Mouse (Mus musculus): ENCODE results near the gene Glis2. TPM values are rescaled to one million over a fixed set of nuclear protein-coding genes. Genes with fewer than 3 reads are reported as not detected.

Gene Glis2
- polyA plus RNA-seq, 1 experiment from 2014 or later = 12.3 TPM

DNA sequence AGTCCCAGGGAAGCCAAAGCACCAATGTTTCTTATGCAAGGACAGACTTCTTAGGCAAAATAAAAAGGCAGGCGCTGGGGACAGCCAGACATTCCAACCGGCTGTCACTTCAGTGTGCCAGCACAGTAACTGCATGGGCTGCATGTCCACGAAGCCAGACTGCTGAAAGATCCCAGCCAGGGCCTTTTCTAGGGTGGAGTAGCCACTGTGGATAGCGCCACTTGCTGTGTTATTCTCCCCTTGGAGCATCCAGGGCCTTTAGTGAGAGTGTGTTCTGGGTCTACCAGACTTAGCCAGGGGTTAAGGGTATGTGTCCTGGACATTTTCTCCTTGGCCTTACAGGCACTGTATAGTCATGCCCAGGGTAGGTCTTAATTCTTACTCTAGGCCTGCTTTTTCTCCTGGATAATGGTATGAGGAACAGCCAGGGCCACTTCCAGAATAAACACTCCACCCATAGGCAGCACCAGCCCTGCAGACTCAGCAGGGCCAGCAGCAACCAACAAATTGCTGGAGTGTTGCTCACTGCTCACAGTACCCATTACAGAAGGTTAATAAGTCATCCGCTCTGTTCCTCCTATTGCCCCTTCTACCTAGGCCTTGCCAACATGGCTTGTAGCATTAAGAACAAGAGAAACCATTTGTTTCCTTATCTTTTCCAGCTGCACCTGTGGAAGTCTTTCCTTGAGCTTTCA, 6.8 kb upstream of the Glis2 start:
- Histone ChIP-seq H3K4me3 (ENCODE audit: low read length) (no peak overlapping the region), H3K27ac (ENCODE audit: low read length) (peak overlapping the region; percentile 96), H3K27me3 (ENCODE audit: control insufficient read depth, insufficient read depth, low read length) (no peaks in the 10 kb centered on the region), H3K9ac (ENCODE audit: low read length) (peak overlapping the region; percentile 77), H3K9me3 (replicated peaks; ENCODE audit: control insufficient read depth, low read length) (no peaks in the 10 kb centered on the region), H3K4me2 (ENCODE audit: low read depth, low read length) (no peak overlapping the region; the same call in 1 of the 2 replicates), H3K36me3 (ENCODE audit: control insufficient read depth, insufficient read depth) (peaks cover 8% of the 10 kb centered on the region), H3K4me1 (ENCODE audit: control insufficient read depth, insufficient read depth, low read length) (peaks cover 20% of the 10 kb centered on the region)
- ATAC-seq (replicated peaks; ENCODE audit: extremely low read depth, insufficient read depth, low FRiP score) = no peak
- 40% methylated on average over 5 of the region's 5 CpGs for WGBS

DNA sequence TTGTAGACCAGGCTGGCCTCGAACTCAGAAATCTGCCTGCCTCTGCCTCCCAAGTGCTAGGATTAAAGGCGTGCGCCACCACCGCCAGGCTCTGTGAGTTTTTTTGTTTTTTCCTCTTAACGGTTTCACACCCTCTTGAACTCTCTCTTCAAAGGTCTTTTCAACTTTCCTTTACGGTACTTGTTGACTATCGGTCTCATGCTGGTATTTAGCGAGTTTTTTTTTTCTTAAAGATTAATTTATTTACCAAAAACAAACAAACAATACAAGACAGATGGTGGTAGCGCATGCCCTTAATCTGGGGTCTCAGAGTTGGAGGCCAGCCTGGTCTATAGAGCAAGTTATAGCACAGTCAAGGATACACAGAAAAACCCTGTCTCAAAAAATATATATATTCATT, 4.3 kb upstream of the Glis2 start:
- Histone ChIP-seq H3K9me3 (replicated peaks; ENCODE audit: control insufficient read depth, low read length) (no peaks in the 10 kb centered on the region), H3K27ac (ENCODE audit: low read length) (no peak overlapping the region), H3K4me2 (ENCODE audit: low read depth, low read length) (no peak overlapping the region), H3K36me3 (ENCODE audit: control insufficient read depth, insufficient read depth) (peaks cover 8% of the 10 kb centered on the region), H3K4me1 (ENCODE audit: control insufficient read depth, insufficient read depth, low read length) (peaks cover 27% of the 10 kb centered on the region), H3K4me3 (ENCODE audit: low read length) (no peak overlapping the region), H3K27me3 (ENCODE audit: control insufficient read depth, insufficient read depth, low read length) (no peaks in the 10 kb centered on the region), H3K9ac (ENCODE audit: low read length) (no peak overlapping the region)
- 92% methylated on average over 9 of the region's 9 CpGs for WGBS
- ATAC-seq (replicated peaks; ENCODE audit: extremely low read depth, insufficient read depth, low FRiP score) = no peak

DNA sequence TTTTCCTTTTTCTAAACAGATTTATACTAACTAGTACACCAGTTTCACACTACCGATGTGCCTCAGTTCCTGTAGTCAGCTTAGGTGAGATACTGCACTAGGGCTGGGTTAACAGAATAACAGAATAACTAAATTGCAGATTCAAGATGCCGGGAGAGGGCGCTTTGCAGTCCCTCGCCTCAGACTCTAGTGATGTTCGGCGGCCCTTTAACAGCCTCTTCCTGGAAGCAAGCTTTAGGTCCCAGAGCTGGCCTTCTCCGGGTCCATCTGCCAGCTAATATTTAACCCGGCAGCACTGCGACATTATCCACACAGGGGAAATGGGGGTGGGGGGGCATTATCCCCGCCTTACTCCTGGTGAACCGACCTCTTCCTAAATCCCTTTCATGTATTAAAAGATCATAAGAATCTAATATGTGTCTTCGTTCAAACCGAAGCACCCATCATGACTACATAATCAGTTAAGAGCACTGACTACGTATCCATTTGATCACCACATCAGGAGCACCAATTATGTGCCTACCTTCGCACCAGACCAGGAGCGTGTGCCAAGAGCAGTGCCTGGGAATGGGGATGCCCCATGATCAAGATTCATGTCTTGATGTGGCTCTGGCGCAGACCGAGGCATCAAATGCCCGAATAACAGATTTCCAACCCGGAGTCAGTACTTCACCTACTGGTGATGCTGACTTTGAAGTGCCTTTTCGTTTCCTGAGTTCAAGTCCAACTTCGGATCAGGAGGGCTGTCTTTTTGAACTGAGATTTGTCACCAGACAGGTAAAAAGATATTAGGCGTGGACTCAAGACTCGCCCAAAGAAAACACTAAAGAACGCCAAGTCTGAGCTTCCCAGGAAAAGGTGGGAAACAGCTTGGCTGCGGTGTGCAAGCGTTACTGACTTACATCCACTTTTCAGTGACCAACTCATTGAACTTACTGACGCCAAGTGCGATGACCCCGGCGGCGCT, 1.3 kb upstream of the Glis2 start:
- no peaks in the 10 kb centered on the region for H3K9me3 ChIP-seq (replicated peaks; ENCODE audit: control insufficient read depth, low read length)
- no peak for ATAC-seq (replicated peaks; ENCODE audit: extremely low read depth, insufficient read depth, low FRiP score)
- H3K9ac ChIP-seq (ENCODE audit: low read length) = peak overlapping the region; percentile 89
- peaks cover 8% of the 10 kb centered on the region for H3K36me3 ChIP-seq (ENCODE audit: control insufficient read depth, insufficient read depth)
- H3K4me3 ChIP-seq (ENCODE audit: low read length) = peak overlapping the region; percentile 83
- H3K27ac ChIP-seq (ENCODE audit: low read length) = peak overlapping the region; percentile 93
- no peaks in the 10 kb centered on the region for H3K27me3 ChIP-seq (ENCODE audit: control insufficient read depth, insufficient read depth, low read length)
- WGBS = 13% methylated on average over 32 of the region's 32 CpGs
- H3K4me1 ChIP-seq (ENCODE audit: control insufficient read depth, insufficient read depth, low read length) = peaks cover 40% of the 10 kb centered on the region
- peak overlapping the region; percentile 67 for H3K4me2 ChIP-seq (ENCODE audit: low read depth, low read length)

DNA sequence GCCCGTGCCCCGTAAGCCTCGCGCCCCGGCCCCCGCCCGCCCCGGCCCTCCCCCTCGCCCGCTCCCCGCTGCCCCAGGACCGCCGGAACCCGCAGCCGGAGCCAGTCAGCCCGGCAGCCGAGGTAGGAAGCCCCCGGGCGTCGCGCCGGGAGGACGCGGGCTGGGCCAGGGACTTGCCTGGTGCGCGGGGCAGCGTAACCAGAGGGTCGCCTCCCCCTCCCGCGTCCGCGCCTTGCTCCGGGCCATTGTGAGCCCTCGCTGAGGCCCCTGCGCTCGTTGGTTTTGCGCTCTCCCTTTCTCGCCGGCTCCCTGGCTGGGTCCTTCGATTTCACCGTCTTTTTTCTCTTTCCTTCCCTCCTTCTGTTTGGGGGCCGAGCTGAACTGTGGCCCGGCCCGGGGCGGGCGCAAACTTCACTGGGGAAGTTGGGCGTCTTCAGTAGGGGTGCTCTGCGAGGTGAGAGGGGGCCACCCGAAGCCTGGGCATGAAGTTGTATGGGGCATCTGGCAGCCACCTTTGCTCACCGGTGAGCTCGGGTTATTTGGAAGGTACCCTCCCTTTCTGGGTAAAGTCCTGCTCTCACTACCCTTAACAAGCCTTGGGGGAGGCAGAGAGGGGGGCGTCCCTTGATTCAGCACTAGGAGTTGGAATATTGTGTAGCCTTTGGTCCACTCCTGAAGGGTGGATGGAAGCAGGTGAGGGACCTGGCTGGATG, 457 bp downstream of the Glis2 start:
- Histone ChIP-seq H3K36me3 (ENCODE audit: control insufficient read depth, insufficient read depth) (peaks cover 8% of the 10 kb centered on the region), H3K27ac (ENCODE audit: low read length) (peak overlapping the region; percentile 93), H3K4me2 (ENCODE audit: low read depth, low read length) (peak overlapping the region; percentile 67), H3K9ac (ENCODE audit: low read length) (peak overlapping the region; percentile 89), H3K9me3 (replicated peaks; ENCODE audit: control insufficient read depth, low read length) (no peaks in the 10 kb centered on the region), H3K4me1 (ENCODE audit: control insufficient read depth, insufficient read depth, low read length) (peaks cover 55% of the 10 kb centered on the region), H3K4me3 (ENCODE audit: low read length) (peak overlapping the region; percentile 83), H3K27me3 (ENCODE audit: control insufficient read depth, insufficient read depth, low read length) (no peaks in the 10 kb centered on the region)
- ATAC-seq (replicated peaks; ENCODE audit: extremely low read depth, insufficient read depth, low FRiP score) = peak; percentile 19; the same call in 1 of the 2 replicates
- under 1% methylated on average over 45 of the region's 52 CpGs for WGBS

DNA sequence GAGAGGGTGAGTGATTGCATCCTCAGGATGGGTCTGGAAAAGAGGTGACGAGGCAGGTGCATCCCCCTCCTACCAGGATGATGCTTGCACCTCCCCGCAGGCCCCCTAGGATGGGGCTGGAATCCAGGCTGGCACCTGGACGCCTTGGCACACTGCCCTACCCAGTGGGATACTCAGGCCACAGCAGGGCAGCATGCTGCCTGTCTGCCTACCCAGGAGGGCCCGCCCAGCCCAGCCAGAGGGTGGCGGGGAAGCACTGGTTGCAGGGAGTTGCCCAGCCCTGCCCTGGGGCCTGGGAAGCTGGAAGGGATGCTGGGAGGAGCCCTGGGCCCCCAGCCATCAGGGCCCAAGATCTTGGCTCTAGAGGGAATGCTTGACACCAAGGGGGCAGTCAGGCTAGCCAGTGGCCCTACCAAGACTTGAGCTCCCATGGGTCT, 1.0 kb downstream of the Glis2 start:
- H3K9me3 ChIP-seq (replicated peaks; ENCODE audit: control insufficient read depth, low read length) = no peaks in the 10 kb centered on the region
- peak overlapping the region; percentile 83 for H3K4me3 ChIP-seq (ENCODE audit: low read length)
- peaks cover 61% of the 10 kb centered on the region for H3K4me1 ChIP-seq (ENCODE audit: control insufficient read depth, insufficient read depth, low read length)
- peak overlapping the region; percentile 89 for H3K9ac ChIP-seq (ENCODE audit: low read length)
- peak overlapping the region; percentile 67 for H3K4me2 ChIP-seq (ENCODE audit: low read depth, low read length)
- no peaks in the 10 kb centered on the region for H3K27me3 ChIP-seq (ENCODE audit: control insufficient read depth, insufficient read depth, low read length)
- 0 out of 2 replicates have a peak, but pooled peaks have one; percentile 11 for ATAC-seq (replicated peaks; ENCODE audit: extremely low read depth, insufficient read depth, low FRiP score)
- 5% methylated on average over 5 of the region's 5 CpGs for WGBS
- peak overlapping the region; percentile 93 for H3K27ac ChIP-seq (ENCODE audit: low read length)
- peaks cover 5% of the 10 kb centered on the region for H3K36me3 ChIP-seq (ENCODE audit: control insufficient read depth, insufficient read depth)

DNA sequence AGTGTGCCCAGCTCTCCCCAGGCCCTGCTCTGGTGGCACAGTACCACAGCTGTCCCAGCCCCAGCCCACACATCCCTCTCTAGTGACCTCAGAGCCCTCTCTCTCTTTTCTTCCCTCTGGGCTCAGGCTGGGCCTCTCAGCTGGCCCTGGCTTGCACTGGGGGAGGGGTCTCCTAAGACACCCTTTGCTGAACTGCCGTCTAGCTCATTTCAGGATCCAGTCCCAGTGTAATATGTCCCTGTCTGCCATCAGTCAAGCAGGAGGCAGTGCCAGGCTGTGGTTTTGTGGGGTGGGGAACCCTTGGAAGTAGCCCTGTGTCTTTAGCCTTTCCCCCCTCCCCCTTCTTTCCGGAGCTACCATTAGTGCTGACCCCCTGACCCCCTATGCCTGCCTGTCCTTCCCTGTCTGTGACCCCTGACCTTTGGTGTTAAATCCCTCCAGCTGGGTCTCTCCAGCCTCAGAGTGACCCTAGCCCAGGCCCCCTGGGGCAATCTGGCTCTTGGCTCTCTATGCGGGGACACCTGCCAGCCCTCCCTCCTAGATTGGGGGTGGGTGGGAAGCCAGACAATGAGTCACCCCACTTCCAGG, 1.7 kb downstream of the Glis2 start:
- Histone ChIP-seq H3K9me3 (replicated peaks; ENCODE audit: control insufficient read depth, low read length) (no peaks in the 10 kb centered on the region), H3K4me1 (ENCODE audit: control insufficient read depth, insufficient read depth, low read length) (peaks cover 68% of the 10 kb centered on the region), H3K4me2 (ENCODE audit: low read depth, low read length) (peak overlapping the region; percentile 67), H3K27me3 (ENCODE audit: control insufficient read depth, insufficient read depth, low read length) (no peaks in the 10 kb centered on the region), H3K4me3 (ENCODE audit: low read length) (peak overlapping the region; percentile 83), H3K27ac (ENCODE audit: low read length) (peak overlapping the region; percentile 93), H3K9ac (ENCODE audit: low read length) (peak overlapping the region; percentile 89), H3K36me3 (ENCODE audit: control insufficient read depth, insufficient read depth) (no peaks in the 10 kb centered on the region)
- no peak for ATAC-seq (replicated peaks; ENCODE audit: extremely low read depth, insufficient read depth, low FRiP score)
- 26% methylated on average over 3 of the region's 3 CpGs for WGBS

DNA sequence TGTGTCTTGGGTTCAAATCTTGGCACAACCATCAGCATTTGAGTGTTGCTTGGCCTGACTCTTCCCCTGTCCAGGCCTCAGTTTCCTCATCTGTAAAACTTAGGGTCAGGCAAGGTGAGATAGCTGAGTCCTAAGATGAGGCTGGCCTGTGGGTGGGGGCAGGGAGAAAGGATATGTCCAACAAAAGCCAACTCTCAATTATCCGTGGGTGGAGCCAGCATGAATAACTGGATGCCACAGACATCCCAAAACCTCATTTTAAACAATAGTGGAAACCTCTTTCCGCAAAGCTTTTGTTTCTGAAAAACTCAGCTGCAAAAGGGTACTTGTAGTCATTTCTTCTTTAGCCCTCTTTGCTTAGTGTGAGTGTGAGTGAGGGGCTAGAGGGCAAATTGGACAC, 2.3 kb downstream of the Glis2 start:
- H3K9ac ChIP-seq (ENCODE audit: low read length) = no peak overlapping the region; the same call in 1 of the 2 replicates
- no peak overlapping the region for H3K4me3 ChIP-seq (ENCODE audit: low read length)
- no peaks in the 10 kb centered on the region for H3K27me3 ChIP-seq (ENCODE audit: control insufficient read depth, insufficient read depth, low read length)
- no peaks in the 10 kb centered on the region for H3K9me3 ChIP-seq (replicated peaks; ENCODE audit: control insufficient read depth, low read length)
- H3K4me1 ChIP-seq (ENCODE audit: control insufficient read depth, insufficient read depth, low read length) = peaks cover 72% of the 10 kb centered on the region
- ATAC-seq (replicated peaks; ENCODE audit: extremely low read depth, insufficient read depth, low FRiP score) = no peak
- 64% methylated on average over 2 of the region's 2 CpGs for WGBS
- H3K27ac ChIP-seq (ENCODE audit: low read length) = peak overlapping the region; percentile 6
- H3K4me2 ChIP-seq (ENCODE audit: low read depth, low read length) = peak overlapping the region; percentile 67
- no peaks in the 10 kb centered on the region for H3K36me3 ChIP-seq (ENCODE audit: control insufficient read depth, insufficient read depth)

DNA sequence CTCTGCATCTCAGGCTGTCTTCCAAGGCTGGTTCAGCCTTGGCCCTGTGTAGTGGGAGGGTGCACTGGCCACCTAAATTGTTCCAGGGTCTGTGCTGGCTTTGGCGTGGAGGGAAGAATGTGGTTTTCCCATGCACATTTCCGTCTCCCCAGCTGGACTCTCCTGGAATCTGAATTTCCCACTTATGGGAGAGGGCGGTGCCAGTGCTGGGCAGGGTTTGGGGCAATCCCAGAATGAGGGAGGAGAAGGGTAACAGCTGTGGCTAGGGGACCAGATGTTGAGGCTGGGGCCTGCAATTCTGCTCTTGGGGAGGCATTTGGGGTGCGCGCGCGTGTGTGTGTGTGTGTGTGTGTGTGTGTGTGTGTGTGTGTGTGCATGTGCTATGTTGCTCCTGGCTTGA, 2.8 kb downstream of the Glis2 start:
- H3K4me3 ChIP-seq (ENCODE audit: low read length) = no peak overlapping the region
- 54% methylated on average over 7 of the region's 7 CpGs for WGBS
- no peaks in the 10 kb centered on the region for H3K27me3 ChIP-seq (ENCODE audit: control insufficient read depth, insufficient read depth, low read length)
- no peaks in the 10 kb centered on the region for H3K36me3 ChIP-seq (ENCODE audit: control insufficient read depth, insufficient read depth)
- H3K9me3 ChIP-seq (replicated peaks; ENCODE audit: control insufficient read depth, low read length) = no peaks in the 10 kb centered on the region
- H3K27ac ChIP-seq (ENCODE audit: low read length) = peak overlapping the region; percentile 6
- H3K9ac ChIP-seq (ENCODE audit: low read length) = no peak overlapping the region
- no peak for ATAC-seq (replicated peaks; ENCODE audit: extremely low read depth, insufficient read depth, low FRiP score)
- 0 out of 2 replicates have a peak overlapping the region, but pooled peaks have one; percentile 8 for H3K4me2 ChIP-seq (ENCODE audit: low read depth, low read length)
- peaks cover 77% of the 10 kb centered on the region for H3K4me1 ChIP-seq (ENCODE audit: control insufficient read depth, insufficient read depth, low read length)

All from heart, embryonic 16.5 days (tissue).